Mouse (Mus musculus) intestine, postnatal 0 days (tissue): ENCODE measurements at regions not wholly inside any gene's neighbourhood (a gene's known extent, or its start where the extent isn't known, plus 50 kb on each side); places are given as distances from the start of the nearest gene placed in this dataset.

Source experiments
- ATAC-seq: fragments of 200-750 bp; cut with Nextera tagmentation; 2 replicates; pipeline ENCODE4 v1.8.0; 2017; ENCODE audit warnings: mild to moderate bottlenecking, moderate TSS enrichment, moderate library complexity
- H3K27ac ChIP-seq: fragments of 300-500 bp; sonication (generic); 2 replicates; pipeline ENCODE4 v1.5.1; 2014; ENCODE audit warnings: mild to moderate bottlenecking, low read depth, low read length, moderate library complexity
- H3K27me3 ChIP-seq: fragments of 300-500 bp; sonication (generic); replicated peaks from 2 replicates; pipeline ENCODE4 v1.6.1; 2014; ENCODE audit warnings: low read length, mixed read lengths; ENCODE audit not compliant: control insufficient read depth, insufficient read depth
- H3K36me3 ChIP-seq: fragments of 300-500 bp; sonication (generic); 2 replicates; pipeline ENCODE4 v1.6.1; 2014; ENCODE audit warnings: mild to moderate bottlenecking, moderate library complexity; ENCODE audit not compliant: control insufficient read depth, insufficient read depth
- H3K4me1 ChIP-seq: fragments of 300-500 bp; sonication (generic); replicated peaks from 2 replicates; pipeline ENCODE4 v1.6.1; 2014; ENCODE audit warnings: antibody characterized with exemption, low read length, mixed read lengths; ENCODE audit not compliant: control insufficient read depth, insufficient read depth
- H3K4me2 ChIP-seq: fragments of 300-500 bp; sonication (generic); replicated peaks from 2 replicates; pipeline ENCODE4 v1.6.1; 2014; ENCODE audit warnings: low read depth, mild to moderate bottlenecking, moderate library complexity
- H3K4me3 ChIP-seq: fragments of 300-500 bp; sonication (generic); 2 replicates; pipeline ENCODE4 v1.5.1; 2014; ENCODE audit warnings: low read depth, low read length
- H3K9ac ChIP-seq: fragments of 300-500 bp; sonication (generic); 2 replicates; pipeline ENCODE4 v1.6.1; 2014; ENCODE audit warnings: mild to moderate bottlenecking, low read depth, low read length
- H3K9me3 ChIP-seq: fragments of 300-500 bp; sonication (generic); 2 replicates; pipeline ENCODE4 v1.6.1; 2016; ENCODE audit warnings: mixed run types; ENCODE audit not compliant: control insufficient read depth
- CTCF ChIP-seq: sonication (generic); IDR thresholded peaks from 2 replicates; pipeline ENCODE4 v1.5.1; 2016; ENCODE audit warnings: low read depth, mild to moderate bottlenecking, control low read depth, antibody characterized with exemption, moderate library complexity
- WGBS: fragments of 180-500 bp; shearing (Covaris S2); extraction: QIAGEN DNeasy Blood & Tissue Kit; methylation state at CpG from one replicate; pipeline ENCODE4 v1.1.7; 2014; 5-methylcytosine and 5-hydroxymethylcytosine counted together

DNA sequence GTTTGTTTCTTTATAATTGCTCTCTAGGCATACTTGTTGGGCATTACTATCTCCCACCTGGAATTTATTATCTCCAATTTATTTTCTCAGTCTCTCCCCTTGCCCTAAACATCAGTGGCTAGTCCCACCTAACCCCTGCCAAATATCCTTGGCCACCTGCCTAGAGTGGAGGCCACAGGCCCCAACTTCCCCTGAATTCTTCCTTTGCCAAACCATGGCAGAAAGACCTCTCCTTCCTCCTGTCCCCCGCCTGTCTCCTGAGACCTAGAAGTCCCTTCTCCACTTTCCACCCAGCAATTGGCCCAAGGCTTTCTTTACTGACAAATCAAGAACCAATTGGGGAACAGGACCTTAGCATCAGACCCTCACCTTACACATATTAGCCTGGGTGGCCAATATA lies 226.7 kb upstream of the Jade1 start:
- Histone ChIP-seq H3K9me3 (no peaks in the 10 kb centered on the region), H3K4me2 (no peak overlapping the region), H3K4me1 (no peaks in the 10 kb centered on the region), H3K9ac (no peak overlapping the region), H3K4me3 (no peak overlapping the region), H3K27ac (no peak overlapping the region), H3K36me3 (no peaks in the 10 kb centered on the region), H3K27me3 (no peaks in the 10 kb centered on the region)
- WGBS = 90% methylated on average over 1 of the region's 1 CpGs
- ATAC-seq = no peak
- TF ChIP-seq CTCF = no peak

DNA sequence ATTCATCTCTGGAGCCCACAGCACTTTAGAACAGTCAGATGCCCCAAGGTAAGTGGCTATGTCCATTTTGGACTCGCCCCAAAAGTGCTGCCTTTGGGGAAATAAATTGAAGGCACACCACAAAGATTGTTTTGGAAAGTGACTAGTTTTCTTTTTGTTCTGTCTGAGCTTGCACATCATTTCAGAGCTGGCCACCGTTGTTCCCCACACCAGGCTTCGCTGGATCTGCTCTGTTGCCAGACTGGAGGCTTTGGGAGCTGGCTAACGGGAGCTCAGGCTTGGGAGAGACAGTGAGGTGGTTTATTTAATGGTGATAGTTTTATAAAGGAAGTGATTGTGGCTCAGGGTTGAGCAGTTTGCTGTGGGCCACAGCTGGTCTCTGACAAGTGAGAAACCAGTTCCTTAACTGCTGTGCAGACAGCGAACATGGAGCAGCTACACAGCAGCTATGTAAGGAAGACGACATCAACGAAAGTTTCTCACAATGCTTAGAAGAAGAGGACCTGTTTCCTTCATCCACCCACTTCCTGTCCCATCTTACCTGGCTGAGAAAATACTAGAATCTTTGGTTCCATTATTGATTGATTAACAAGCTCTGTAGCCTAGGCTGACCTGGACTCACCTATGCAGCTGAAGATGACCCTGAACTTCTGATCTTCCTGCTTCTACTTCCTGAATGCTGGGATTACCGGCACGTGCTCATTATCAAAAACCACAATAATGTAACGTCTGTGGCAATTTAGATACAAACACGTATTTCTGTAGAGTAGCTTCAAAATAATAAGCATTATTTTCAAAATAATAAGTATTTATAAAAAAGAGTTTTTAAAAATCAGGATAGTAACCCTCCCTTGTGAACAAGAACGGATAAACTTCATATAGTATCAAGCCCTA lies 229.1 kb upstream of the Jade1 start:
- H3K4me2 ChIP-seq = no peak overlapping the region
- no peaks in the 10 kb centered on the region for H3K9me3 ChIP-seq
- H3K27me3 ChIP-seq = no peaks in the 10 kb centered on the region
- H3K4me3 ChIP-seq = no peak overlapping the region
- no peaks in the 10 kb centered on the region for H3K4me1 ChIP-seq
- ATAC-seq = no peak
- no peak overlapping the region for H3K9ac ChIP-seq
- no peak for TF ChIP-seq CTCF
- H3K36me3 ChIP-seq = no peaks in the 10 kb centered on the region
- WGBS = 65% methylated on average over 12 of the region's 12 CpGs
- H3K27ac ChIP-seq = no peak overlapping the region

DNA sequence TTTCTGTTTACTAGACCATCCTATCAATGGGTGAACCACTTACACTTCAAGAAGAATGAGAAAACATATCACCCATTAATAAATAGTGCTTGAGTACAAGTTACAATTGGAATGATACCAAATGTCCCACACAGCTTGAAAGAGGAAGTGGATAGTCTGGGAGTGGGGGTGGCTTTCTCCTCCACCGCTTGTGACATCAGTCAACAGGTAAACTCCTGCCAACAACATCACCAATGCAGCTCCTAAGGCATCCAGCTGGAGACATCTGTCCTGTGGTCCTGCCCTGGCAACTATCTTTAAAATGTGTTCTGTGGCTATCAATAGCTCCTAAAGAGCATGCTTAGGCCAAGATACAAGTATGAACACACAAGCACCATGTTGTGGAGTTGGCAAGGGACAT lies 233.7 kb upstream of the Jade1 start:
- no peak overlapping the region for H3K4me3 ChIP-seq
- no peak for TF ChIP-seq CTCF
- no peaks in the 10 kb centered on the region for H3K36me3 ChIP-seq
- H3K4me2 ChIP-seq = no peak overlapping the region
- no peaks in the 10 kb centered on the region; the same call in 1 of the 2 replicates for H3K4me1 ChIP-seq
- ATAC-seq = no peak
- no peaks in the 10 kb centered on the region for H3K27me3 ChIP-seq
- H3K9me3 ChIP-seq = no peaks in the 10 kb centered on the region
- no peak overlapping the region for H3K9ac ChIP-seq
- 67% methylated on average over 1 of the region's 1 CpGs for WGBS
- no peak overlapping the region for H3K27ac ChIP-seq

DNA sequence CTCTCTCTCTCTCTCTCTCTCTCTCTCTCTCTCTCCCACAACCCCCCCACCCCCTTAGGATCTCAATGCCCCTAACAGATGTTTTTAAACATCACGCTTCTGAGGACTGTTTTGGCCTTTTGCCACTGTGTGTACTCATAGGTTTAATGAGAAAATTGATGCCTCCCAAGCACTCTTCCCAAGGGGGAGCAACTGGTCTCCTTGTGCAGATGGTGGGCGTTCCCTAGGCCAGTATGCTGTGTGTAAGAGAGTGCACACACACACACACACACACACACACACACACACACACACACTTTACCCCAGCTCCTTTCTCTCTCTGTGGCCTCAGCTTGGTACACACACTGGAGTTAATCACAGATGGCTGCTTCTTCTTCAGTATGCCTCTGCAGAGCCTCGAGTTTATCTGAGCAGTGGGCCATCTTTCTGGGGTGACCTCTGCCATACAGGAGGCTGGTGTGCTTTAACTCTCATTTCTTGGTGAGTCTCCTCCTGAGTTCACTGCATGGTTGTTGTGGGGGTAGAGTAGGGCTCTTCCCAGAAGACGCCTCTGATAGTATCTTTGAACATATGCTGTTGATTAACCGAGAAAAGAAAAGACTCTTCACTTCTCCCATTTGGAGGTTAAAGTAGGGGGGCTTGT lies 236.2 kb upstream of the Jade1 start:
- no peak overlapping the region for H3K9ac ChIP-seq
- no peak for TF ChIP-seq CTCF
- H3K4me1 ChIP-seq = no peaks in the 10 kb centered on the region; the same call in 1 of the 2 replicates
- no peak overlapping the region for H3K4me2 ChIP-seq
- H3K36me3 ChIP-seq = no peaks in the 10 kb centered on the region
- WGBS = 64% methylated on average over 5 of the region's 5 CpGs
- no peak for ATAC-seq
- H3K27ac ChIP-seq = no peak overlapping the region
- no peaks in the 10 kb centered on the region for H3K27me3 ChIP-seq
- no peaks in the 10 kb centered on the region for H3K9me3 ChIP-seq
- H3K4me3 ChIP-seq = no peak overlapping the region

DNA sequence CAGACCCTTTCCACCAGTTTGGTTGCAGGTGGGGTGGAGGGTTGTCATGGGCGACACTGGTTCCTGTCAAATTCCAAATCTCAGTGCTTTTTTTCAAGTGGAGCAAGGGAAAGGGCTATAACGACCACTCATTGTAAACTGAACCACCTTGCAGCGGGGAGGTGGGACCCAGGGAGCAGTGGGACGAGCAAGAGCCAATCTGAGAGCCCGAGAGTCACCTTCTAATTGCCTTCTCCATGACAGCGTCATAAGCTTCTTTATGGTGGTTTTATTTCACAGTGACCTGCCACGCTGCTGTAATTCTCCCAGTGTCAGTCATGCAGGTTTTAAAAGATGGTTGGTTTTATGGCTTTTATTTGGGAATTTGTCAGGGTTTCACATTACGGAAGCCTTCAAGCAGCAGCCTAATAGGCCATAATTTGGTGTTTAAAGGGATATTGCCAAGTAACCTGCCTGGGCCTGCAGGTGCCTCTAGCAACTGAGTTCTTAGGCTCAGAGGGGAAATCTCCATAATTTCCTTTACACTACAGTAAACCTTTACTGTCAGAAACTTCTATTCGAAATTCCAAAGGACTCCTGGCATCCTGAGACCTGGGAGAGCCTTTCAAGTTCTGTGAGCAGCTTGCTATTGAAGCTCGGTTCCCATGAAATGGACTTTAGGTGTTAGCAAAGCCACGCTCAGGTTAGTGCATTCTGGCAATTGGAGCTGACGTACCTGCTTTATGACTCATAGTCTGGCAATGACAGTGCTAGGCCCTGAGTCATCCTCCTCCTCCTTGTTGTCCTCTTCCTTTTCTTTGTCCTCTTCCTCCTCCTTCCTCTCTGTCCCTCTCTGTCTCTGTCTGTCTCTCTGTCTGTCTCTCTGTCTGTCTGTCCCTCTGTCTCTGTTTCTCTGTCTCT lies 235.6 kb upstream of the Pgrmc2 start:
- peak overlapping the region; percentile 28; the same call in 1 of the 2 replicates for H3K27ac ChIP-seq
- WGBS = 55% methylated on average over 12 of the region's 12 CpGs
- no peaks in the 10 kb centered on the region for H3K27me3 ChIP-seq
- no peaks in the 10 kb centered on the region for H3K36me3 ChIP-seq
- peak; percentile 73 for ATAC-seq
- no peak for TF ChIP-seq CTCF
- no peaks in the 10 kb centered on the region for H3K9me3 ChIP-seq
- H3K4me2 ChIP-seq = no peak overlapping the region
- H3K4me3 ChIP-seq = no peak overlapping the region
- H3K4me1 ChIP-seq = no peaks in the 10 kb centered on the region; the same call in 1 of the 2 replicates
- no peak overlapping the region for H3K9ac ChIP-seq

DNA sequence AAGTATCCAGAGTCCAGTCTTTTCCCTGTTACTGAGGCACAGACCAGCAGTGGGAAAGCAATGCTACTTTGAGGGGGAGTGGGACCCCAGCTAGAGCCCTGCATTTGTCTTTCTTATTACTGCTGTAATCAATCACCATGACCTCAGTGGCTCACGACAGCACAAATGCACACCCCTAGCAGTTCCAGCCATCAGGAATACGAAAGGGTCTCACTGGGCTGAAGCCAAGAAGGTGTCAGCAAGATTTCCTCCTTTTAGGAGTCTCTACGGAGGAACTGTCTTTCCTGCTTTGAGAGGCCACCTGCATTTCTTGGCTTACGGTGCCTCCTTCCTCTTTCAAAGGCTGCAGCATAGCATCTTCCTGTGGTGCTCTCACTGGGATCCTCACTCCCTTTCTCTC lies 234.3 kb upstream of the Pgrmc2 start:
- no peak overlapping the region for H3K9ac ChIP-seq
- H3K27ac ChIP-seq = no peak overlapping the region
- H3K36me3 ChIP-seq = no peaks in the 10 kb centered on the region
- no peaks in the 10 kb centered on the region; the same call in 1 of the 2 replicates for H3K4me1 ChIP-seq
- ATAC-seq = no peak
- WGBS = 58% methylated on average over 4 of the region's 4 CpGs
- H3K4me3 ChIP-seq = no peak overlapping the region
- TF ChIP-seq CTCF = no peak
- no peak overlapping the region for H3K4me2 ChIP-seq
- H3K9me3 ChIP-seq = no peaks in the 10 kb centered on the region
- H3K27me3 ChIP-seq = no peaks in the 10 kb centered on the region
